Mouse (Mus musculus) hindbrain, embryonic 14.5 days (tissue): Measurements from ENCODE around the gene Tead1. TPM values are rescaled to one million over a fixed set of nuclear protein-coding genes. Genes with fewer than 3 reads are reported as not detected.

Experiments
- ATAC-seq: fragments of 200-750 bp; cut with Nextera tagmentation; 2 replicates; pipeline ENCODE4 v1.8.0; 2017; ENCODE audit warnings: moderate number of reproducible peaks, mild to moderate bottlenecking, moderate TSS enrichment, moderate library complexity; ENCODE audit not compliant: low FRiP score
- DNase-seq: peaks from one replicate; pipeline ENCODE4 v3.0.0-alpha.2; 2015; ENCODE audit warnings: low spot score
- H3K27ac ChIP-seq: fragments of 300-500 bp; sonication (generic); 2 replicates; pipeline ENCODE4 v1.5.1; 2014; ENCODE audit warnings: mild to moderate bottlenecking, moderate library complexity
- H3K27me3 ChIP-seq: fragments of 300-500 bp; sonication (generic); 2 replicates; pipeline ENCODE4 v1.6.1; 2014; ENCODE audit warnings: mild to moderate bottlenecking, low read length, mixed read lengths; ENCODE audit not compliant: control insufficient read depth, insufficient read depth
- H3K36me3 ChIP-seq: fragments of 300-500 bp; sonication (generic); replicated peaks from 2 replicates; pipeline ENCODE4 v1.6.1; 2014; ENCODE audit not compliant: control insufficient read depth, insufficient read depth
- H3K4me1 ChIP-seq: fragments of 300-500 bp; sonication (generic); replicated peaks from 2 replicates; pipeline ENCODE4 v1.6.1; 2014; ENCODE audit warnings: antibody characterized with exemption, low read length, mixed read lengths; ENCODE audit not compliant: control insufficient read depth, insufficient read depth
- H3K4me2 ChIP-seq: fragments of 300-500 bp; sonication (generic); replicated peaks from 2 replicates; pipeline ENCODE4 v1.6.1; 2014; ENCODE audit warnings: mild to moderate bottlenecking, moderate library complexity
- H3K4me3 ChIP-seq: fragments of 300-500 bp; sonication (generic); replicated peaks from 2 replicates; pipeline ENCODE4 v1.5.1; 2014; ENCODE audit warnings: mild to moderate bottlenecking, low read length
- H3K9ac ChIP-seq: fragments of 300-500 bp; sonication (generic); 2 replicates; pipeline ENCODE4 v1.6.1; 2014
- H3K9me3 ChIP-seq: fragments of 300-500 bp; sonication (generic); 2 replicates; pipeline ENCODE4 v1.6.1; 2016; ENCODE audit warnings: low read length; ENCODE audit not compliant: control insufficient read depth
- WGBS: fragments of 180-500 bp; shearing (Covaris S2); extraction: QIAGEN DNeasy Blood & Tissue Kit; methylation state at CpG from one replicate; pipeline ENCODE4 v1.1.7; 2014; 5-methylcytosine and 5-hydroxymethylcytosine counted together
- polyA plus RNA-seq: library from polyadenylated mRNA; unstranded; fragments of >200 nt; fragmentation: Nextera tagmentation; extraction: Ambion mirVana; gene quantifications from 2 replicates; pipeline ENCODE4 v1.2.1, GENCODE M21; 2014

Tead1 gene
- polyA plus RNA-seq, 1 experiment from 2014 or later, result 16.0 TPM

GRCm38 (mm10) chr7:112810752-112811151 is 131.6 kb downstream of the Tead1 start:
- DNase-seq (no peak), ATAC-seq (no peak)
- peaks cover 18% of the 10 kb centered on the region; the same call in 1 of the 2 replicates for H3K4me1 ChIP-seq
- no peaks in the 10 kb centered on the region for H3K9me3 ChIP-seq
- H3K4me3 ChIP-seq, result no peak overlapping the region
- 46% methylated on average over 7 of the region's 7 CpGs for WGBS
- H3K27ac ChIP-seq, result no peak overlapping the region
- H3K27me3 ChIP-seq, result no peaks in the 10 kb centered on the region
- no peak overlapping the region for H3K4me2 ChIP-seq
- no peaks in the 10 kb centered on the region for H3K36me3 ChIP-seq
- H3K9ac ChIP-seq, result no peak overlapping the region

GRCm38 (mm10) chr7:112812037-112812775 is 133.1 kb downstream of the Tead1 start:
- WGBS, result 53% methylated on average over 10 of the region's 10 CpGs
- DNase-seq, result no peak
- H3K9ac ChIP-seq, result no peak overlapping the region

GRCm38 (mm10) chr7:112813163-112813562 is 134.0 kb downstream of the Tead1 start:
- no peak for DNase-seq
- no peak for ATAC-seq
- Histone ChIP-seq H3K9ac (no peak overlapping the region), H3K27ac (no peak overlapping the region), H3K4me1 (peaks cover 11% of the 10 kb centered on the region), H3K36me3 (no peaks in the 10 kb centered on the region), H3K9me3 (no peaks in the 10 kb centered on the region), H3K27me3 (no peaks in the 10 kb centered on the region), H3K4me3 (no peak overlapping the region), H3K4me2 (no peak overlapping the region)
- WGBS, result 94% methylated on average over 7 of the region's 7 CpGs

More at GRCm38 (mm10) chr7:112812037-112812775, 133.1 kb downstream of the Tead1 start:
- no peak for ATAC-seq
- Histone ChIP-seq H3K9me3 (no peaks in the 10 kb centered on the region), H3K27me3 (no peaks in the 10 kb centered on the region), H3K36me3 (no peaks in the 10 kb centered on the region), H3K4me1 (peaks cover 16% of the 10 kb centered on the region), H3K4me2 (no peak overlapping the region), H3K4me3 (no peak overlapping the region), H3K27ac (no peak overlapping the region)

GRCm38 (mm10) chr7:112813731-112814306 is 134.7 kb downstream of the Tead1 start:
- H3K9ac ChIP-seq, result no peak overlapping the region
- no peak for ATAC-seq
- no peak overlapping the region for H3K4me3 ChIP-seq
- peaks cover 9% of the 10 kb centered on the region for H3K4me1 ChIP-seq
- WGBS, result 80% methylated on average over 8 of the region's 8 CpGs
- H3K27me3 ChIP-seq, result no peaks in the 10 kb centered on the region
- no peak for DNase-seq
- H3K9me3 ChIP-seq, result no peaks in the 10 kb centered on the region
- no peaks in the 10 kb centered on the region for H3K36me3 ChIP-seq
- H3K27ac ChIP-seq, result no peak overlapping the region
- no peak overlapping the region for H3K4me2 ChIP-seq

GRCm38 (mm10) chr7:112816016-112816415 is 136.9 kb downstream of the Tead1 start:
- WGBS, result 36% methylated on average over 5 of the region's 5 CpGs
- H3K36me3 ChIP-seq, result no peaks in the 10 kb centered on the region

GRCm38 (mm10) chr7:112819833-112820232 is 140.7 kb downstream of the Tead1 start:
- H3K27ac ChIP-seq, result no peak overlapping the region
- H3K4me1 ChIP-seq, result peaks cover 28% of the 10 kb centered on the region; the same call in 1 of the 2 replicates
- DNase-seq, result no peak
- no peak overlapping the region for H3K4me3 ChIP-seq
- H3K27me3 ChIP-seq, result no peaks in the 10 kb centered on the region
- no peaks in the 10 kb centered on the region for H3K36me3 ChIP-seq
- H3K9me3 ChIP-seq, result no peaks in the 10 kb centered on the region
- H3K4me2 ChIP-seq, result no peak overlapping the region
- WGBS, result 80% methylated on average over 4 of the region's 4 CpGs
- ATAC-seq, result no peak
- no peak overlapping the region for H3K9ac ChIP-seq

More at GRCm38 (mm10) chr7:112816016-112816415, 136.9 kb downstream of the Tead1 start:
- ATAC-seq (no peak), DNase-seq (no peak)
- H3K27me3 ChIP-seq, result no peaks in the 10 kb centered on the region
- H3K4me2 ChIP-seq, result no peak overlapping the region
- H3K4me1 ChIP-seq, result peaks cover 5% of the 10 kb centered on the region; the same call in 1 of the 2 replicates
- no peak overlapping the region for H3K9ac ChIP-seq
- H3K9me3 ChIP-seq, result no peaks in the 10 kb centered on the region
- H3K4me3 ChIP-seq, result no peak overlapping the region
- no peak overlapping the region for H3K27ac ChIP-seq

- Histone ChIP-seq H3K9ac (no peak overlapping the region), H3K4me1 (peaks cover 53% of the 10 kb centered on the region), H3K4me3 (no peak overlapping the region), H3K9me3 (no peaks in the 10 kb centered on the region), H3K4me2 (peak overlapping the region; percentile 25; the same call in 1 of the 2 replicates), H3K36me3 (no peaks in the 10 kb centered on the region), H3K27me3 (no peaks in the 10 kb centered on the region), H3K27ac (peak overlapping the region; percentile 48)
- 12% methylated on average over 5 of the region's 5 CpGs for WGBS
- DNase-seq (peak; percentile 57), ATAC-seq (no peak)
Observed at GRCm38 (mm10) chr7:112822879-112823278, 143.8 kb downstream of the Tead1 start.

GRCm38 (mm10) chr7:112823621-112824020 is 144.5 kb downstream of the Tead1 start:
- ATAC-seq (peak; percentile 50; the same call in 1 of the 2 replicates), DNase-seq (peak; percentile 85)
- WGBS, result 2% methylated on average over 5 of the region's 5 CpGs
- no peak overlapping the region for H3K9ac ChIP-seq
- peak overlapping the region; percentile 74 for H3K27ac ChIP-seq
- no peaks in the 10 kb centered on the region for H3K9me3 ChIP-seq
- H3K4me2 ChIP-seq, result peak overlapping the region; percentile 25
- H3K4me3 ChIP-seq, result no peak overlapping the region
- H3K36me3 ChIP-seq, result no peaks in the 10 kb centered on the region
- H3K27me3 ChIP-seq, result no peaks in the 10 kb centered on the region
- H3K4me1 ChIP-seq, result peaks cover 58% of the 10 kb centered on the region

- Histone ChIP-seq H3K27ac (peak overlapping the region; percentile 82), H3K9ac (no peak overlapping the region), H3K36me3 (no peaks in the 10 kb centered on the region), H3K4me3 (no peak overlapping the region), H3K9me3 (no peaks in the 10 kb centered on the region), H3K27me3 (no peaks in the 10 kb centered on the region), H3K4me1 (peaks cover 63% of the 10 kb centered on the region), H3K4me2 (0 out of 2 replicates have a peak overlapping the region, but pooled peaks have one; percentile 13)
- 5% methylated on average over 11 of the region's 11 CpGs for WGBS
- ATAC-seq (no peak), DNase-seq (no peak)
Observed at GRCm38 (mm10) chr7:112825339-112825781, 146.2 kb downstream of the Tead1 start.
